Mouse (Mus musculus): ENCODE data around the gene Mipol1.

GRCm38 (mm10) chr12:57542746-57543626 is 312.8 kb downstream of the Mipol1 start:
- no peak for TF ChIP-seq CTCF (IDR thresholded peaks at IDR 0.05; ENCODE audit: low read depth, low read length)
- no peak for TF ChIP-seq POLR2A (IDR thresholded peaks at IDR 0.05; ENCODE audit: extremely low read depth, insufficient read depth, low read length)
